Mouse (Mus musculus): ENCODE data around the gene Smyd2.

- no peak for TF ChIP-seq CTCF (IDR thresholded peaks at IDR 0.05; ENCODE audit: borderline replicate concordance, control insufficient read depth, extremely low read depth, insufficient read depth, low read length, poor library complexity)
- TF ChIP-seq POLR2A (IDR thresholded peaks at IDR 0.05; ENCODE audit: control insufficient read depth, extremely low read depth, insufficient read depth, low read length, poor library complexity), result no peak
Observed at GRCm38 (mm10) chr1:189899526-189899925, 22.6 kb downstream of the Smyd2 start.

All from thymus, adult 2 months (tissue).